In genomic region chr3:17811290-17811689, GRCm38 (mm10) we compare ENCODE assay signal across 31 mouse cellular contexts.
DNase-seq lines count a peak whose midpoint lies in the region; ATAC-seq lines count a peak whose summit lies in the region.
"Had no signal": no experiment of that assay in that cellular context is flagged by ENCODE, and none has a peak within 500 bp of the region (broad histone marks: within the 10 kb centered on the region; RNA-seq: fewer than 3 reads in every experiment).

No protein-coding gene starts in this region.

- H3K27me3 ChIP-seq in forebrain, embryonic 12.5 days, result no peaks in the 10 kb centered on the region
- no peaks in the 10 kb centered on the region for H3K27me3 ChIP-seq in forebrain, embryonic 14.5 days (replicated peaks; ENCODE audit: control insufficient read depth, insufficient read depth, low read length)
- H3K27me3 ChIP-seq in heart, embryonic 13.5 days (replicated peaks), result no peaks in the 10 kb centered on the region
- H3K27me3 ChIP-seq in heart, embryonic 11.5 days (ENCODE audit: control insufficient read depth, insufficient read depth, low read length), result no peaks in the 10 kb centered on the region
- H3K27me3 ChIP-seq: CH12.LX; embryonic facial prominence, embryonic 13.5 days; intestine, embryonic 15.5 days; limb, embryonic 12.5 days; liver, embryonic 15.5 days; neural tube, embryonic 13.5 days had no signal

- no peaks in the 10 kb centered on the region for H3K9me3 ChIP-seq in forebrain, embryonic 12.5 days
- H3K9me3 ChIP-seq in forebrain, embryonic 14.5 days (replicated peaks; ENCODE audit: control insufficient read depth, low read length), result no peaks in the 10 kb centered on the region
- H3K9me3 ChIP-seq in heart, embryonic 13.5 days, result no peaks in the 10 kb centered on the region
- no peaks in the 10 kb centered on the region for H3K9me3 ChIP-seq in heart, embryonic 11.5 days (replicated peaks; ENCODE audit: control insufficient read depth, low read length)
- H3K9me3 ChIP-seq: embryonic facial prominence, embryonic 13.5 days; forebrain, embryonic 10.5 days; intestine, embryonic 15.5 days; limb, embryonic 12.5 days; liver, embryonic 15.5 days; neural tube, embryonic 13.5 days had no signal

- peak overlapping the region; percentile 50; the same call in 1 of the 2 replicates for H3K27ac ChIP-seq in forebrain, embryonic 12.5 days
- no peak overlapping the region for H3K27ac ChIP-seq in forebrain, embryonic 14.5 days (ENCODE audit: low read depth, low read length)
- H3K27ac ChIP-seq in heart, embryonic 13.5 days (replicated peaks), result no peak overlapping the region
- no peak overlapping the region for H3K27ac ChIP-seq in heart, embryonic 11.5 days (ENCODE audit: low read depth, low read length)
- H3K27ac ChIP-seq: embryonic facial prominence, embryonic 13.5 days; forebrain, embryonic 10.5 days; intestine, embryonic 15.5 days; layer of hippocampus, adult 2 months; left cerebral cortex, adult 2 months; limb, embryonic 12.5 days; liver, embryonic 15.5 days; neural tube, embryonic 13.5 days had no signal

- 26% methylated on average over 6 of the region's 6 CpGs for WGBS in forebrain, embryonic 12.5 days
- WGBS in forebrain, embryonic 14.5 days, result 23% methylated on average over 6 of the region's 6 CpGs
- 30% methylated on average over 6 of the region's 6 CpGs for WGBS in heart, embryonic 13.5 days
- WGBS in heart, embryonic 11.5 days (ENCODE audit: insufficient replicate concordance), result 36% methylated on average over 6 of the region's 6 CpGs

- ATAC-seq in forebrain, embryonic 12.5 days (ENCODE audit: low FRiP score), result no peak
- no peak for ATAC-seq in forebrain, embryonic 14.5 days
- no peak for ATAC-seq in heart, embryonic 13.5 days (ENCODE audit: extremely low read depth, insufficient number of reproducible peaks, low FRiP score, low TSS enrichment)
- no peak for ATAC-seq in heart, embryonic 11.5 days (replicated peaks; ENCODE audit: insufficient number of reproducible peaks, low FRiP score, low TSS enrichment)
- ATAC-seq: activated CD4-positive, CD25-positive, alpha-beta regulatory T cell, adult 4 months; hindbrain, embryonic 16.5 days; intestine, embryonic 15.5 days had no signal

- no peak overlapping the region for H3K4me3 ChIP-seq in forebrain, embryonic 12.5 days (replicated peaks)
- no peak overlapping the region for H3K4me3 ChIP-seq in forebrain, embryonic 14.5 days (ENCODE audit: low read depth, low read length)
- H3K4me3 ChIP-seq in heart, embryonic 13.5 days, result no peak overlapping the region
- H3K4me3 ChIP-seq in heart, embryonic 11.5 days (ENCODE audit: low read depth, low read length), result no peak overlapping the region
- H3K4me3 ChIP-seq: embryonic facial prominence, embryonic 13.5 days; forebrain, embryonic 10.5 days; intestine, embryonic 15.5 days; layer of hippocampus, adult 2 months; left cerebral cortex, adult 2 months; limb, embryonic 12.5 days; liver, embryonic 15.5 days; neural tube, embryonic 13.5 days had no signal

- no peak overlapping the region for H3K4me2 ChIP-seq in forebrain, embryonic 12.5 days
- H3K4me2 ChIP-seq in forebrain, embryonic 14.5 days (ENCODE audit: low read length), result no peak overlapping the region
- 0 out of 2 replicates have a peak overlapping the region, but pooled peaks have one; percentile 9 for H3K4me2 ChIP-seq in heart, embryonic 13.5 days
- H3K4me2 ChIP-seq in heart, embryonic 11.5 days, result no peak overlapping the region
- H3K4me2 ChIP-seq: embryonic facial prominence, embryonic 13.5 days; intestine, embryonic 15.5 days; limb, embryonic 12.5 days; liver, embryonic 15.5 days; lung, embryonic 14.5 days; neural tube, embryonic 13.5 days had no signal

- DNase-seq in forebrain, embryonic 14.5 days (ENCODE audit: low spot score), result no peak
- DNase-seq in retina, postnatal 1 day, result peak; percentile 23
- no peak for DNase-seq in retina, embryonic 14.5 days (ENCODE audit: low spot score)
- DNase-seq in urinary bladder, postnatal 14 days (ENCODE audit: low spot score), result no peak
- DNase-seq in embryo, embryonic 9.5 days (ENCODE audit: extremely low spot score), result no peak
- DNase-seq: adrenal gland, adult 2 months; adrenal gland, postnatal 36 days; cerebellum, adult 9-10 months; cerebellum, postnatal 36 days; gastrocnemius, postnatal 36 days; heart, postnatal 36 days; kidney, adult 2 months; kidney, postnatal 36 days; lung, embryonic 14.5 days; lung, postnatal 14 days; right cerebral cortex, postnatal 14 days; thymus, postnatal 4 days had no signal

- 0 out of 2 replicates have a peak, but pooled peaks cover 3% of the 10 kb centered on the region for H3K4me1 ChIP-seq in forebrain, embryonic 12.5 days
- H3K4me1 ChIP-seq in forebrain, embryonic 14.5 days (ENCODE audit: control insufficient read depth, insufficient read depth, low read length), result peaks cover 3% of the 10 kb centered on the region; the same call in 1 of the 2 replicates
- H3K4me1 ChIP-seq in heart, embryonic 13.5 days, result peaks cover 6% of the 10 kb centered on the region
- H3K4me1 ChIP-seq in heart, embryonic 11.5 days (ENCODE audit: control insufficient read depth, insufficient read depth, low read length), result no peaks in the 10 kb centered on the region
- H3K4me1 ChIP-seq: embryonic facial prominence, embryonic 13.5 days; intestine, embryonic 15.5 days; limb, embryonic 12.5 days; liver, embryonic 15.5 days had no signal

- H3K36me3 ChIP-seq in forebrain, embryonic 12.5 days (replicated peaks), result no peaks in the 10 kb centered on the region
- H3K36me3 ChIP-seq in forebrain, embryonic 14.5 days (ENCODE audit: control insufficient read depth, insufficient read depth, low read length), result no peaks in the 10 kb centered on the region
- no peaks in the 10 kb centered on the region for H3K36me3 ChIP-seq in heart, embryonic 13.5 days
- no peaks in the 10 kb centered on the region for H3K36me3 ChIP-seq in heart, embryonic 11.5 days (ENCODE audit: control insufficient read depth, insufficient read depth, low read length)
- H3K36me3 ChIP-seq: embryonic facial prominence, embryonic 13.5 days; forebrain, embryonic 10.5 days; intestine, embryonic 15.5 days; limb, embryonic 12.5 days; liver, embryonic 15.5 days; neural tube, embryonic 13.5 days had no signal

- H3K9ac ChIP-seq in forebrain, embryonic 12.5 days, result no peak overlapping the region
- H3K9ac ChIP-seq in forebrain, embryonic 14.5 days (ENCODE audit: low read length), result no peak overlapping the region
- H3K9ac ChIP-seq in heart, embryonic 13.5 days, result no peak overlapping the region
- no peak overlapping the region for H3K9ac ChIP-seq in heart, embryonic 11.5 days (ENCODE audit: low read depth, low read length)
- H3K9ac ChIP-seq: embryonic facial prominence, embryonic 13.5 days; intestine, embryonic 15.5 days; limb, embryonic 12.5 days; liver, embryonic 15.5 days; lung, embryonic 14.5 days; neural tube, embryonic 13.5 days had no signal
